Mouse (Mus musculus) thymus, adult 18-20 months (tissue): ENCODE data around the gene Zmym1.
"Not testable (repeated sequence)": the region's sequence is repeated elsewhere in the genome, so short reads cannot be mapped to it uniquely, and the experiment has no call there.

Experiments
- DNase-seq, 2 experiments: peaks; one replicate each; pipeline ENCODE4 v3.0.0; 2022; ENCODE audit warnings: mixed read lengths in 2 of 2

The Zmym1 gene

GRCm38 (mm10) chr4:127027228-127028190 is 33.4 kb downstream of the Zmym1 start:
- no peak for DNase-seq

- DNase-seq = no peak
Measured at GRCm38 (mm10) chr4:127026826-127027225, 34.1 kb downstream of the Zmym1 start.

GRCm38 (mm10) chr4:127024240-127024639 is 36.7 kb downstream of the Zmym1 start:
- DNase-seq = no peak

GRCm38 (mm10) chr4:127023201-127023600 is 37.8 kb downstream of the Zmym1 start:
- DNase-seq = no peak

GRCm38 (mm10) chr4:127021989-127022626 is 38.8 kb downstream of the Zmym1 start:
- peak; percentile 79 to 84 for DNase-seq

GRCm38 (mm10) chr4:127021151-127021945 is 39.6 kb downstream of the Zmym1 start, which contains the start of gene Sfpq:
TSS of gene Sfpq (plus strand) at chr4:127021324.
- peak; percentile 92 to 98 for DNase-seq

GRCm38 (mm10) chr4:127020411-127021150 is 40.4 kb downstream of the Zmym1 start:
- no peak for DNase-seq

GRCm38 (mm10) chr4:127016366-127016765 is 44.6 kb downstream of the Zmym1 start:
- DNase-seq = no peak

- DNase-seq = peak; percentile 60 to 78
Measured at GRCm38 (mm10) chr4:127015294-127015993, 45.5 kb downstream of the Zmym1 start.

GRCm38 (mm10) chr4:127005113-127005936 is 55.6 kb downstream of the Zmym1 start:
- no peak for DNase-seq

GRCm38 (mm10) chr4:127004384-127004783 is 56.6 kb downstream of the Zmym1 start:
- no peak for DNase-seq

- DNase-seq = no peak
Measured at GRCm38 (mm10) chr4:127000601-127001105, 60.3 kb downstream of the Zmym1 start.

GRCm38 (mm10) chr4:126999372-126999771 is 61.6 kb downstream of the Zmym1 start:
- DNase-seq = not testable (repeated sequence)
